Mouse (Mus musculus): ENCODE data around the gene Nme7. TPM values are rescaled to one million over a fixed set of nuclear protein-coding genes. Genes with fewer than 3 reads are reported as not detected.

Nme7 gene
- polyA plus RNA-seq, 1 experiment from 2014 or later = 7.6 TPM

- 71% methylated on average over 5 of the region's 5 CpGs for WGBS (ENCODE audit: insufficient replicate concordance)
- peaks cover 6% of the 10 kb centered on the region for H3K36me3 ChIP-seq (replicated peaks; ENCODE audit: insufficient read depth, low read length)
- no peaks in the 10 kb centered on the region for H3K4me1 ChIP-seq (ENCODE audit: insufficient read depth)
- no peaks in the 10 kb centered on the region for H3K27me3 ChIP-seq (ENCODE audit: insufficient read depth, low read length)
- no peak overlapping the region for H3K4me2 ChIP-seq (ENCODE audit: low read depth, low read length)
- H3K27ac ChIP-seq (ENCODE audit: low read depth) = no peak overlapping the region
- no peak for TF ChIP-seq CTCF (IDR thresholded peaks at IDR 0.05; ENCODE audit: low read depth)
- no peak for TF ChIP-seq EP300 (IDR thresholded peaks at IDR 0.05; ENCODE audit: low read depth)
- no peaks in the 10 kb centered on the region for H3K9me3 ChIP-seq (ENCODE audit: low read length)
- ATAC-seq (no peak), DNase-seq (no peak)
- H3K9ac ChIP-seq (replicated peaks) = no peak overlapping the region
- no peak overlapping the region for H3K4me3 ChIP-seq (ENCODE audit: low read depth, low read length)
These were observed 128.7 kb downstream of the Nme7 start for GRCm38 (mm10) chr1:164432649-164433048.

- Histone ChIP-seq H3K36me3 (replicated peaks; ENCODE audit: insufficient read depth, low read length) (peaks cover 17% of the 10 kb centered on the region), H3K4me3 (ENCODE audit: low read depth, low read length) (no peak overlapping the region), H3K4me1 (ENCODE audit: insufficient read depth) (no peaks in the 10 kb centered on the region), H3K27me3 (ENCODE audit: insufficient read depth, low read length) (no peaks in the 10 kb centered on the region), H3K27ac (ENCODE audit: low read depth) (no peak overlapping the region), H3K4me2 (ENCODE audit: low read depth, low read length) (no peak overlapping the region), H3K9me3 (ENCODE audit: low read length) (no peaks in the 10 kb centered on the region), H3K9ac (replicated peaks) (no peak overlapping the region)
- 90% methylated on average over 6 of the region's 6 CpGs for WGBS (ENCODE audit: insufficient replicate concordance)
- no peak for TF ChIP-seq EP300 (IDR thresholded peaks at IDR 0.05; ENCODE audit: low read depth)
- no peak for TF ChIP-seq CTCF (IDR thresholded peaks at IDR 0.05; ENCODE audit: low read depth)
- DNase-seq (no peak), ATAC-seq (no peak)
These were observed 130.1 kb downstream of the Nme7 start for GRCm38 (mm10) chr1:164434049-164434448.

- no peak for ATAC-seq
- no peak overlapping the region for H3K27ac ChIP-seq (ENCODE audit: low read depth)
- 82% methylated on average over 7 of the region's 7 CpGs for WGBS (ENCODE audit: insufficient replicate concordance)
These were observed 132.8 kb downstream of the Nme7 start for GRCm38 (mm10) chr1:164436749-164437148.

GRCm38 (mm10) chr1:164440230-164440629 is 136.3 kb downstream of the Nme7 start:
- ATAC-seq = no peak
- 0 out of 2 replicates have a peak overlapping the region, but pooled peaks have one; percentile 13 for H3K4me2 ChIP-seq (ENCODE audit: low read depth, low read length)
- peaks cover 50% of the 10 kb centered on the region for H3K36me3 ChIP-seq (replicated peaks; ENCODE audit: insufficient read depth, low read length)

More at GRCm38 (mm10) chr1:164436749-164437148, 132.8 kb downstream of the Nme7 start:
- DNase-seq = no peak
- Histone ChIP-seq H3K9me3 (ENCODE audit: low read length) (no peaks in the 10 kb centered on the region), H3K27me3 (ENCODE audit: insufficient read depth, low read length) (no peaks in the 10 kb centered on the region), H3K4me3 (ENCODE audit: low read depth, low read length) (no peak overlapping the region), H3K4me1 (ENCODE audit: insufficient read depth) (peaks cover 12% of the 10 kb centered on the region), H3K9ac (replicated peaks) (no peak overlapping the region), H3K36me3 (replicated peaks; ENCODE audit: insufficient read depth, low read length) (peaks cover 37% of the 10 kb centered on the region), H3K4me2 (ENCODE audit: low read depth, low read length) (no peak overlapping the region)
- no peak for TF ChIP-seq CTCF (IDR thresholded peaks at IDR 0.05; ENCODE audit: low read depth)
- TF ChIP-seq EP300 (IDR thresholded peaks at IDR 0.05; ENCODE audit: low read depth) = no peak

GRCm38 (mm10) chr1:164440708-164441407 is 136.9 kb downstream of the Nme7 start:
- no peak overlapping the region for H3K4me3 ChIP-seq (ENCODE audit: low read depth, low read length)
- no peak for DNase-seq
- no peak overlapping the region for H3K9ac ChIP-seq (replicated peaks)
- TF ChIP-seq EP300 (IDR thresholded peaks at IDR 0.05; ENCODE audit: low read depth) (no peak), CTCF (IDR thresholded peaks at IDR 0.05; ENCODE audit: low read depth) (no peak)
- H3K27ac ChIP-seq (ENCODE audit: low read depth) = peak overlapping the region; percentile 51; the same call in 1 of the 2 replicates
- peaks cover 51% of the 10 kb centered on the region for H3K36me3 ChIP-seq (replicated peaks; ENCODE audit: insufficient read depth, low read length)
- peak; percentile 63 for ATAC-seq
- H3K27me3 ChIP-seq (ENCODE audit: insufficient read depth, low read length) = no peaks in the 10 kb centered on the region
- no peaks in the 10 kb centered on the region for H3K9me3 ChIP-seq (ENCODE audit: low read length)
- WGBS (ENCODE audit: insufficient replicate concordance) = 50% methylated on average over 11 of the region's 11 CpGs
- H3K4me2 ChIP-seq (ENCODE audit: low read depth, low read length) = peak overlapping the region; percentile 20
- peaks cover 16% of the 10 kb centered on the region for H3K4me1 ChIP-seq (ENCODE audit: insufficient read depth)

More at GRCm38 (mm10) chr1:164440230-164440629, 136.3 kb downstream of the Nme7 start:
- TF ChIP-seq EP300 (IDR thresholded peaks at IDR 0.05; ENCODE audit: low read depth) = no peak
- no peak for TF ChIP-seq CTCF (IDR thresholded peaks at IDR 0.05; ENCODE audit: low read depth)
- H3K27ac ChIP-seq (ENCODE audit: low read depth) = 0 out of 2 replicates have a peak overlapping the region, but pooled peaks have one; percentile 51
- H3K27me3 ChIP-seq (ENCODE audit: insufficient read depth, low read length) = no peaks in the 10 kb centered on the region
- 35% methylated on average over 6 of the region's 6 CpGs for WGBS (ENCODE audit: insufficient replicate concordance)
- H3K4me3 ChIP-seq (ENCODE audit: low read depth, low read length) = no peak overlapping the region
- peaks cover 12% of the 10 kb centered on the region for H3K4me1 ChIP-seq (ENCODE audit: insufficient read depth)
- H3K9ac ChIP-seq (replicated peaks) = no peak overlapping the region
- no peaks in the 10 kb centered on the region for H3K9me3 ChIP-seq (ENCODE audit: low read length)
- DNase-seq = no peak

GRCm38 (mm10) chr1:164441408-164441974 is 137.6 kb downstream of the Nme7 start:
- ATAC-seq (peak; percentile 84), DNase-seq (no peak)
- Histone ChIP-seq H3K4me3 (ENCODE audit: low read depth, low read length) (no peak overlapping the region), H3K36me3 (replicated peaks; ENCODE audit: insufficient read depth, low read length) (peaks cover 52% of the 10 kb centered on the region), H3K4me2 (ENCODE audit: low read depth, low read length) (peak overlapping the region; percentile 20), H3K27ac (ENCODE audit: low read depth) (peak overlapping the region; percentile 2; the same call in 1 of the 2 replicates), H3K9ac (replicated peaks) (no peak overlapping the region), H3K9me3 (ENCODE audit: low read length) (no peaks in the 10 kb centered on the region), H3K27me3 (ENCODE audit: insufficient read depth, low read length) (no peaks in the 10 kb centered on the region), H3K4me1 (ENCODE audit: insufficient read depth) (peaks cover 17% of the 10 kb centered on the region)
- no peak for TF ChIP-seq CTCF (IDR thresholded peaks at IDR 0.05; ENCODE audit: low read depth)
- TF ChIP-seq EP300 (IDR thresholded peaks at IDR 0.05; ENCODE audit: low read depth) = peak; percentile 69
- WGBS (ENCODE audit: insufficient replicate concordance) = 49% methylated on average over 18 of the region's 18 CpGs
